ENCODE assay signal across 8 mouse cellular contexts in genomic region chr2:167528278-167528677, GRCm38 (mm10). TPM values are rescaled to one million over a fixed set of nuclear protein-coding genes. Genes with fewer than 3 reads are reported as not detected.
A peak's percentile ranks its signal among the peaks of the same experiment; 100 is the strongest.
DNase-seq lines count a peak whose midpoint lies in the region; ATAC-seq and TF ChIP-seq lines count a peak whose summit lies in the region.

No protein-coding gene starts in this region.

- TF ChIP-seq POLR2A in liver, adult 2 months (IDR thresholded peaks at IDR 0.05; ENCODE audit: extremely low read depth, insufficient read depth, low read length) = no peak
- no peak for TF ChIP-seq POLR2A in bone marrow, adult 2 months (IDR thresholded peaks at IDR 0.05; ENCODE audit: borderline replicate concordance, control insufficient read depth, low read depth, low read length)

- H3K36me3 ChIP-seq in liver, adult 2 months (ENCODE audit: control insufficient read depth, insufficient read depth, low read length) = no peaks in the 10 kb centered on the region
- no peaks in the 10 kb centered on the region for H3K36me3 ChIP-seq in liver, embryonic 11.5 days (ENCODE audit: control insufficient read depth, insufficient read depth, low read length)

- no peak overlapping the region for H3K27ac ChIP-seq in liver, adult 2 months (replicated peaks; ENCODE audit: insufficient read depth, low read depth, low read length)
- no peak overlapping the region for H3K27ac ChIP-seq in liver, embryonic 11.5 days (ENCODE audit: low read depth, low read length)
- H3K27ac ChIP-seq in bone marrow, adult 2 months (ENCODE audit: control insufficient read depth, insufficient read depth, low read depth, low read length, poor library complexity) = no peak overlapping the region

- no peaks in the 10 kb centered on the region for H3K79me2 ChIP-seq in liver, adult 2 months (ENCODE audit: control insufficient read depth, insufficient read depth, low read length)

- no peak overlapping the region for H3K4me2 ChIP-seq in liver, embryonic 11.5 days

- ATAC-seq in frontal cortex, adult (ENCODE audit: low TSS enrichment) = peak; percentile 74
- no peak; the same call in 1 of the 2 replicates for ATAC-seq in liver, embryonic 11.5 days (replicated peaks; ENCODE audit: low FRiP score)

- H3K4me3 ChIP-seq in liver, adult 2 months (ENCODE audit: insufficient read depth, low read depth, low read length) = no peak overlapping the region
- no peak overlapping the region for H3K4me3 ChIP-seq in liver, embryonic 11.5 days (ENCODE audit: low read depth, low read length)
- no peak overlapping the region for H3K4me3 ChIP-seq in bone marrow, adult 2 months (replicated peaks; ENCODE audit: control insufficient read depth, low read depth, low read length)

- H3K9me3 ChIP-seq in liver, embryonic 11.5 days (ENCODE audit: control insufficient read depth, low read length) = no peaks in the 10 kb centered on the region

- H3K27me3 ChIP-seq in liver, adult 2 months (ENCODE audit: control insufficient read depth, insufficient read depth, low read length) = no peaks in the 10 kb centered on the region
- no peaks in the 10 kb centered on the region; the same call in 1 of the 2 replicates for H3K27me3 ChIP-seq in liver, embryonic 11.5 days (replicated peaks; ENCODE audit: control insufficient read depth, insufficient read depth, low read length)

- TF ChIP-seq CTCF in liver, adult 2 months (IDR thresholded peaks at IDR 0.05; ENCODE audit: low read depth, low read length) = peak; percentile 67
- TF ChIP-seq CTCF in bone marrow, adult 2 months (IDR thresholded peaks at IDR 0.05; ENCODE audit: control insufficient read depth, insufficient read depth, low read length) = peak; percentile 61

- 31% methylated on average over 5 of the region's 5 CpGs for WGBS in liver, adult 2 months
- 18% methylated on average over 5 of the region's 5 CpGs for WGBS in liver, embryonic 11.5 days
- 40% methylated on average over 5 of the region's 5 CpGs for WGBS in bone marrow, adult 2 months

- DNase-seq in frontal cortex, postnatal 10 days (ENCODE audit: low spot score in 2 of 2) = no peak
- no peak for DNase-seq in liver, adult 2 months (ENCODE audit: extremely low read depth, low read depth, low spot score)
- DNase-seq in liver, embryonic 11.5 days (ENCODE audit: low spot score) = no peak
- DNase-seq in retina, postnatal 1 day = peak; percentile 48
- no peak for DNase-seq in cerebellum, adult 11 months
- DNase-seq in spleen, adult 18-20 months = no peak

- no peaks in the 10 kb centered on the region for H3K4me1 ChIP-seq in liver, adult 2 months (ENCODE audit: control insufficient read depth, insufficient read depth, low read length)
- H3K4me1 ChIP-seq in liver, embryonic 11.5 days (replicated peaks; ENCODE audit: control insufficient read depth, insufficient read depth, low read length) = no peaks in the 10 kb centered on the region
- no peaks in the 10 kb centered on the region for H3K4me1 ChIP-seq in bone marrow, adult 2 months (ENCODE audit: control insufficient read depth, insufficient read depth, low read length)

- no peak overlapping the region for H3K9ac ChIP-seq in liver, adult 2 months (ENCODE audit: low read depth, low read length)
- no peak overlapping the region for H3K9ac ChIP-seq in liver, embryonic 11.5 days (ENCODE audit: low read depth, low read length)

RNA-seq across cellular contexts. Expression of gene Snai1, which starts 9.7 kb away (rescaled TPM):
- 0.13 and 0.18 TPM in 2 replicates for total RNA-seq in liver, adult 2 months (2014; rRNA removed)
- polyA plus RNA-seq in liver, adult 2 months (2012; rRNA removed) = 2.2 and 2.7 TPM in 2 replicates
- 14.3 and 15.2 TPM in 2 replicates for polyA plus RNA-seq in liver, embryonic 11.5 days (2014; fragmentation: Nextera tagmentation; extraction: Ambion mirVana)
- 1.9 TPM in 1 of 2 replicates, not detected in the other for polyA plus RNA-seq in bone marrow, adult 2 months (2011; ENCODE audit: insufficient read depth, insufficient read length, low replicate concordance, missing spikeins)

RNA-seq across cellular contexts. Expression of gene Spata2, which starts 35.6 kb away (rescaled TPM):
- total RNA-seq in liver, adult 2 months (2014; rRNA removed) = 2.5 and 3.1 TPM in 2 replicates
- 9.6 and 10.7 TPM in 2 replicates for polyA plus RNA-seq in liver, adult 2 months (2012; rRNA removed)
- polyA plus RNA-seq in liver, embryonic 11.5 days (2014; fragmentation: Nextera tagmentation; extraction: Ambion mirVana) = 16.2 and 17.5 TPM in 2 replicates
- polyA plus RNA-seq in bone marrow, adult 2 months (2011; ENCODE audit: insufficient read depth, insufficient read length, low replicate concordance, missing spikeins) = 4.9 and 9.1 TPM in 2 replicates

RNA-seq across cellular contexts. Expression of gene Rnf114, which starts 35.8 kb away (rescaled TPM):
- 44.3 and 55.0 TPM in 2 replicates for total RNA-seq in liver, adult 2 months (2014; rRNA removed)
- 71.0 and 71.9 TPM in 2 replicates for polyA plus RNA-seq in liver, adult 2 months (2012; rRNA removed)
- polyA plus RNA-seq in liver, embryonic 11.5 days (2014; fragmentation: Nextera tagmentation; extraction: Ambion mirVana) = 55.9 and 57.7 TPM in 2 replicates
- 22.4 and 33.5 TPM in 2 replicates for polyA plus RNA-seq in bone marrow, adult 2 months (2011; ENCODE audit: insufficient read depth, insufficient read length, low replicate concordance, missing spikeins)
